Mouse (Mus musculus): ENCODE measurements around the gene Syndig1l. TPM values are rescaled to one million over a fixed set of nuclear protein-coding genes. Genes with fewer than 3 reads are reported as not detected.

Syndig1l gene
- polyA plus RNA-seq, 1 experiment from 2014 or later: 0.07 TPM

DNA sequence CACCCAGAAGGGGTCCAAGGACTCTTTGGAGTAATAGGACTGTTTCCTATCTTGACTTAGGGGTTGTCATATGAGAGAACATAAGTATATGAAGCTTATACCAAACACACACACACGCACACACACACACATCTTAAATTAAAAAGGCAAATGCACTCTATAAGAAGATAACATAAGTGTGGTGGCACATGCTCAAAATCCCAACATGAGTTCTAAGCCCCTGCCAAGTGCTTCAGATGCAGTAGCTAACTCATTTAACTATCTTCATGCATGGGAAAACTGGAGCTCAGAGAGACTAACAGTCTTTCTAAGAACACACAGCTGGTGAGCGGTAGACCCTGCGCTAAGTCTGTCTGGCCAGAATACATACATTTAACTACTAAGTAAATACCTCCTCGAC lies 11.1 kb downstream of the Syndig1l start:
- H3K9me3 ChIP-seq (ENCODE audit: control insufficient read depth, low read length): no peaks in the 10 kb centered on the region
- DNase-seq (ENCODE audit: low spot score): no peak
- H3K4me2 ChIP-seq (ENCODE audit: low read depth, low read length): no peak overlapping the region
- 93% methylated on average over 4 of the region's 4 CpGs for WGBS
- no peaks in the 10 kb centered on the region for H3K27me3 ChIP-seq (replicated peaks; ENCODE audit: control insufficient read depth, insufficient read depth, low read length)
- no peak overlapping the region for H3K4me3 ChIP-seq (ENCODE audit: low read depth, low read length)
- H3K36me3 ChIP-seq (ENCODE audit: control insufficient read depth, insufficient read depth, low read length): no peaks in the 10 kb centered on the region
- no peaks in the 10 kb centered on the region for H3K4me1 ChIP-seq (ENCODE audit: control insufficient read depth, insufficient read depth, low read length)
- H3K27ac ChIP-seq (replicated peaks; ENCODE audit: low read depth, low read length): no peak overlapping the region
- no peak overlapping the region for H3K9ac ChIP-seq (ENCODE audit: low read depth, low read length)
- no peak for ATAC-seq (ENCODE audit: low read depth)

DNA sequence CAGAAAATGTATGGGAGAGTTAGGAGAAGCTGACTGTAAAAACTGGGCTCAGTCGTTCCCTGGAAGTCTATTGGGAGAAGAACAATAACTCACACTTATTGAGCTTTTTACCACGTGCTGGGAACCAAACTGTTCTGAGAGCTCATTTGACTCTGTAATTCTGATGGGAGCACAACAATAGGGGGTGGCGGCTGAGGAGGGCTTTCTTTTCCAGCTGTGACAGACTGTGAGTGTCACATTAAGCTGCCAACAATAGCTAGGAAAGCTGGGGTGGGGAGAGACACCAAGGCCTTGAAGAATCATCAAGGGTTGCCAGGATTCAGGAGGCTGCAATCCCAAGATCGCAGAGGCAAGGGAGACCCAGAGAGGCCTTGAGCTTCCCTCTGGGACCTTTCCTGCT lies 12.5 kb downstream of the Syndig1l start:
- Histone ChIP-seq H3K9me3 (ENCODE audit: control insufficient read depth, low read length) (no peaks in the 10 kb centered on the region), H3K27me3 (replicated peaks; ENCODE audit: control insufficient read depth, insufficient read depth, low read length) (no peaks in the 10 kb centered on the region), H3K4me2 (ENCODE audit: low read depth, low read length) (no peak overlapping the region), H3K9ac (ENCODE audit: low read depth, low read length) (no peak overlapping the region), H3K27ac (replicated peaks; ENCODE audit: low read depth, low read length) (no peak overlapping the region), H3K36me3 (ENCODE audit: control insufficient read depth, insufficient read depth, low read length) (no peaks in the 10 kb centered on the region), H3K4me1 (ENCODE audit: control insufficient read depth, insufficient read depth, low read length) (no peaks in the 10 kb centered on the region), H3K4me3 (ENCODE audit: low read depth, low read length) (no peak overlapping the region)
- ATAC-seq (ENCODE audit: low read depth) (no peak), DNase-seq (ENCODE audit: low spot score) (no peak)
- WGBS: 43% methylated on average over 4 of the region's 4 CpGs

DNA sequence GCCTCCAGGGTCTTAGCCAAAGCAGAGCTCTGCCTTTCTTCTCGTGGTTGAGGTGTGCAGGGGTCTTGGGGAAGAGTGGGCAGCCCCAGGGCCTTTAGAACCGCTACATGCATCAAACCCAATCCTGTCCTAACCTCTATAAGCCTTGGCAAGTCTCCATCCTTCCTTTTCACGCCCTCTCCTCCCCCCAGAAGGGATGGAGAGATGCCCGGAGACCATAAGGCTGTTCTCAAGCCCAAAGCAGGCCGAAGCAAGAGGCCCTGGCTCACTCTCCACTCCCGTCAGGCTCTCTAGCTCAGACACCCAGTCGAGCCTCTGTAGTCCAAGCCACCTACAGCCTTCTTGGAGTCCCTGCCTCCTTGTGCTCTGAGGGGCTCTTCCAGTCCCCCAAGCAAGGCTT lies 14.1 kb downstream of the Syndig1l start:
- Histone ChIP-seq H3K27me3 (replicated peaks; ENCODE audit: control insufficient read depth, insufficient read depth, low read length) (no peaks in the 10 kb centered on the region), H3K36me3 (ENCODE audit: control insufficient read depth, insufficient read depth, low read length) (no peaks in the 10 kb centered on the region), H3K4me1 (ENCODE audit: control insufficient read depth, insufficient read depth, low read length) (no peaks in the 10 kb centered on the region), H3K27ac (replicated peaks; ENCODE audit: low read depth, low read length) (no peak overlapping the region), H3K9me3 (ENCODE audit: control insufficient read depth, low read length) (no peaks in the 10 kb centered on the region), H3K4me3 (ENCODE audit: low read depth, low read length) (no peak overlapping the region), H3K9ac (ENCODE audit: low read depth, low read length) (no peak overlapping the region), H3K4me2 (ENCODE audit: low read depth, low read length) (no peak overlapping the region)
- 57% methylated on average over 7 of the region's 7 CpGs for WGBS
- DNase-seq (ENCODE audit: low spot score) (no peak), ATAC-seq (ENCODE audit: low read depth) (no peak)

DNA sequence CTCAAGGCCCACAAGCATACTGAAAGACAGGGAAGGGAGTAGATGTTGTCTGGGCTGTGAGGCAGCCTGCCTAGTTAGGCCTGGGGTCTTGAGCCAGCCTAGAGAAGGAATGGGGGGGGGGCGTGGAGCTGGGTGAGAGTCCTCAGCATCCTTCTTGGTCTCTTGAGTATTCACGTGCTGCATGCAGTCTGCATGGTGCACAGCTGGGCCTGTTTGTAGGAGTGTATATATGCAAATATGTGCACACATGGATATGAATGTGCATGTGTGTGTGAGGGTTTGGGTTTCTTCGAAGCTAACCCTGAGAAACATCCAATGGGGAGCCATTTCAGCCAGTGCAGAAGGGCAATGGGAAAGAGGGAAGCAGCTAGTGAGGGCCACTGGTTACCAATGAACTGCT lies 22.6 kb downstream of the Syndig1l start:
- Histone ChIP-seq H3K27ac (replicated peaks; ENCODE audit: low read depth, low read length) (no peak overlapping the region), H3K4me1 (ENCODE audit: control insufficient read depth, insufficient read depth, low read length) (no peaks in the 10 kb centered on the region), H3K27me3 (replicated peaks; ENCODE audit: control insufficient read depth, insufficient read depth, low read length) (no peaks in the 10 kb centered on the region), H3K9me3 (ENCODE audit: control insufficient read depth, low read length) (no peaks in the 10 kb centered on the region), H3K36me3 (ENCODE audit: control insufficient read depth, insufficient read depth, low read length) (no peaks in the 10 kb centered on the region), H3K4me2 (ENCODE audit: low read depth, low read length) (no peak overlapping the region), H3K4me3 (ENCODE audit: low read depth, low read length) (no peak overlapping the region), H3K9ac (ENCODE audit: low read depth, low read length) (no peak overlapping the region)
- WGBS: 70% methylated on average over 3 of the region's 3 CpGs
- no peak for ATAC-seq (ENCODE audit: low read depth)
- DNase-seq (ENCODE audit: low spot score): no peak

DNA sequence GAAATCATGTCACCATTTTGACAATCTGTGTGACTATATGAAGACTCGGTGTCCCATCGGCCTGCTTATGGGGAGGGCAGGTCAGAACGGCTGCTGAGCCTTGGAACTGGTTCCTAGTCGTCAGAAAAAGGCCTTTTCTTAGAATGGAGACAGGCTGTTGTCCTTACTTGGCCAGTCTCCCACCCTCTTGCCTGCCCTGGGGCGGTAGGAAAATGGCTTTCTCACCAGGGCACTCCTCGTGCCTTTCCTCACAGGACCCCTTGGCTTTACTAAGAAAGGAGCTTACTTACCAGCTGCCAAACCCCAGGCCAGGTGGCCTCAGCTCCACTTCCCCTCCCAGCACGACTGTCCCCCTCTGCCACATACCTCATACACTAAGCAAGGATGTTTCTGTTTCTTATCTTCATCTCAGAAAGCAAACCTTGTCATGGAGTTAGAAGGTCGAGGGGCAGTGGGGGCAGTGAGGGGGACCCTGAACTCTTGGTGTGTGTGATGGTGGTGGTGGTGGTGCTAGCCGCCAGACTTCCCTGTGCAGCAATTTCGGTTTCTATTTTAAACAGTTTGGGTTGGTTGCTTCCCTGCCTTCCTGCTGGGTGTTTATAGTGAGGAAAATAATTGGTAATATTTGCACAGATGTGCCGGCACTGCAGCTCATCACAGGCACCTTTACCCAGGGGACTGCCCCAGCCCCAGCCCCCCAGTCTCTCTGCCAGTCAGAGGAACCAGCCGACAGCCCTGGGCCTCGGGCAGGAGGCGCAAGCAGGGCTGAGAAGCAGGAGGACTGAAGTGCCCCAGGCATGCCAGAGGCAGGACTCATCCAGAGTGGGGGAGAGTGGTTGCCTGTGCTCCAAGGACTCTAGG lies 23.7 kb downstream of the Syndig1l start:
- no peak overlapping the region for H3K27ac ChIP-seq (replicated peaks; ENCODE audit: low read depth, low read length)
- no peak overlapping the region for H3K9ac ChIP-seq (ENCODE audit: low read depth, low read length)
- WGBS: 26% methylated on average over 14 of the region's 14 CpGs
- DNase-seq (ENCODE audit: low spot score): no peak
- H3K9me3 ChIP-seq (ENCODE audit: control insufficient read depth, low read length): no peaks in the 10 kb centered on the region
- no peaks in the 10 kb centered on the region for H3K36me3 ChIP-seq (ENCODE audit: control insufficient read depth, insufficient read depth, low read length)
- H3K4me1 ChIP-seq (ENCODE audit: control insufficient read depth, insufficient read depth, low read length): no peaks in the 10 kb centered on the region
- H3K4me3 ChIP-seq (ENCODE audit: low read depth, low read length): no peak overlapping the region
- ATAC-seq (ENCODE audit: low read depth): no peak
- H3K4me2 ChIP-seq (ENCODE audit: low read depth, low read length): no peak overlapping the region
- no peaks in the 10 kb centered on the region for H3K27me3 ChIP-seq (replicated peaks; ENCODE audit: control insufficient read depth, insufficient read depth, low read length)

DNA sequence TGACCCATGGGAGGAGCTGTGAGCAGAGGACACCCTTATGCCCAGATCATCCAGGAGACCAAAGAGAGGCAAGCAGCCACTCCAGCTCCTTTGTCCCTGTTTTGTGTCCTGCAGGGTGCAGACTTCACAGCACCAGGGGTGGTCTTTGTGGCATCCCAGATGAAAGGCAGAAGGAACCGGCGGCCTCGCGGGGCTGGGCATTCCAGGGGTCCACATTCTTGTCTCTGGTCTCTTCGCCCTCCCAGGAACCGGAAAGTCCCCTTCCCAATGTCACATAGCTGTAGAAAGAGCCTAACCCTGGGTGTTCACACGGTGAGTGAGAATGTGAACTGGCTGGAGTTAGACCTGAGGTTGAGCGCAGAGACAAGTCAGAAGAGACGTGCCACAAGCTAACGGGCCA lies 27.0 kb downstream of the Syndig1l start:
- no peak for DNase-seq (ENCODE audit: low spot score)
- no peaks in the 10 kb centered on the region for H3K4me1 ChIP-seq (ENCODE audit: control insufficient read depth, insufficient read depth, low read length)
- no peak for ATAC-seq (ENCODE audit: low read depth)

DNA sequence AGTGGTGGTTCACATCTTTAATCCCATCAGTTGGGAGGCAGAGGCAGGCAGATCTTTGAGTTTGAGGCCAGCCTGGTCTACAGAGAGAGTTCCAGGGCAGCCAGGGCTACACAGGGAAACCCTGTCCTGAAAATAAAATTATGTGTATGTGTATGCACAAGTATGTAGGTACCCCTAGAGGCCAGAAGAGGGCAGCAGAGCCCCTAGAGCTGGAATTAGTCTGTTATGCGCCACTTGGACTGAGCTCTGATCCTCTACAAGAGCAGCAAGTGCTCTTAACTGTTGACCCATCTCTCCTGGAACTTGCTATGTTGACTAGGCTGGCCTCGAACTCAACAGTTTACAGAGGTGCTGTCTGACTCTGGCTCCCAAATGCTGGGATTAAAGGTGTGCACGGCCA lies 28.1 kb downstream of the Syndig1l start:
- ATAC-seq (ENCODE audit: low read depth) (no peak), DNase-seq (ENCODE audit: low spot score) (no peak)
- H3K9me3 ChIP-seq (ENCODE audit: control insufficient read depth, low read length): no peaks in the 10 kb centered on the region
- no peaks in the 10 kb centered on the region for H3K36me3 ChIP-seq (ENCODE audit: control insufficient read depth, insufficient read depth, low read length)
- no peak overlapping the region for H3K4me3 ChIP-seq (ENCODE audit: low read depth, low read length)
- no peaks in the 10 kb centered on the region for H3K4me1 ChIP-seq (ENCODE audit: control insufficient read depth, insufficient read depth, low read length)
- H3K9ac ChIP-seq (ENCODE audit: low read depth, low read length): no peak overlapping the region
- no peaks in the 10 kb centered on the region for H3K27me3 ChIP-seq (replicated peaks; ENCODE audit: control insufficient read depth, insufficient read depth, low read length)
- WGBS: 98% methylated on average over 3 of the region's 3 CpGs
- no peak overlapping the region for H3K4me2 ChIP-seq (ENCODE audit: low read depth, low read length)
- H3K27ac ChIP-seq (replicated peaks; ENCODE audit: low read depth, low read length): no peak overlapping the region

More for the DNA sequence above, 27.0 kb downstream of the Syndig1l start:
- H3K4me3 ChIP-seq (ENCODE audit: low read depth, low read length): no peak overlapping the region
- H3K27me3 ChIP-seq (replicated peaks; ENCODE audit: control insufficient read depth, insufficient read depth, low read length): no peaks in the 10 kb centered on the region
- no peak overlapping the region for H3K4me2 ChIP-seq (ENCODE audit: low read depth, low read length)
- no peak overlapping the region for H3K27ac ChIP-seq (replicated peaks; ENCODE audit: low read depth, low read length)
- WGBS: 28% methylated on average over 10 of the region's 10 CpGs
- no peaks in the 10 kb centered on the region for H3K9me3 ChIP-seq (ENCODE audit: control insufficient read depth, low read length)
- H3K36me3 ChIP-seq (ENCODE audit: control insufficient read depth, insufficient read depth, low read length): no peaks in the 10 kb centered on the region
- H3K9ac ChIP-seq (ENCODE audit: low read depth, low read length): no peak overlapping the region

DNA sequence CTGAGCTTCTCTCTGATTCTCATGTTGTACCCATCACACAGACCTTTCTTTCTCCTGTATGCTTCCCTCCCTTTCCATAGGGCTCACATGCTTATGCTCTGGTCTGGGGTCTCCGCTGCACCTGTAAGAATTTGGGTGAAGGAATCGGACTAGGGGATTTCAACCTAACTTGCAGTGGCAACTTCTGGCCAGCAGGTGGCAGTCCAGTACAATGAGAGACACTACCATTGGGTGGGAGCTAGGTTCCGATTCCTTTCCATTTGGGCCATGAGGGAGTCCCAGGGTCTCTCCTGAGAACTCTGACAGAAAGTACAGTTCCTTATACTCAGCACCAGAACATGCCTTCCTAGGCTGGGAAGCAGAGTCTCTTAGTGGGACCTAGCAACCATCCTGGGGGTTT lies 44.7 kb downstream of the Syndig1l start:
- Histone ChIP-seq H3K27me3 (replicated peaks; ENCODE audit: control insufficient read depth, insufficient read depth, low read length) (no peaks in the 10 kb centered on the region), H3K36me3 (ENCODE audit: control insufficient read depth, insufficient read depth, low read length) (no peaks in the 10 kb centered on the region), H3K9me3 (ENCODE audit: control insufficient read depth, low read length) (no peaks in the 10 kb centered on the region), H3K4me1 (ENCODE audit: control insufficient read depth, insufficient read depth, low read length) (no peaks in the 10 kb centered on the region), H3K27ac (replicated peaks; ENCODE audit: low read depth, low read length) (no peak overlapping the region), H3K9ac (ENCODE audit: low read depth, low read length) (no peak overlapping the region), H3K4me2 (ENCODE audit: low read depth, low read length) (no peak overlapping the region), H3K4me3 (ENCODE audit: low read depth, low read length) (no peak overlapping the region)
- ATAC-seq (ENCODE audit: low read depth) (no peak), DNase-seq (ENCODE audit: low spot score) (peak; percentile 38)
- WGBS: 18% methylated on average over 3 of the region's 3 CpGs

DNA sequence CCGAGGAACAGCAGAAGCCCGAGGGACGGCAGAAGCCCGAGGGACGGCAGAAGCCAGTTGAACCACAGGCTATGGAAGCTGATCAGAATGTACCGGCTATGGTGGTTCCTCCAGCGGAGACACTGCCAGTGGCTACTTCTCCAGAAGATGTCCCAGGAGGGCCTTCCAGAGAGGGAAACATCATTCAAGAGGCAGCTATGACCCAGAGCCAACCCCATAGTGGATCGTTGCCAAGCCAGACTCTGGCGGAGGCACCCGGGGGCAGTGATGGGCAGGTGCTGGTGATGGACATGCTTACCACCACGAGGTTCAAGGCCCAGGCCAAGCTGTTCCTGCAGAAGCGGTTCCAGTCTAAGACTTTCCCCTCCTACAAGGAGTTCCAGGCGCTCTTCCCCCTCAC lies 48.4 kb downstream of the Syndig1l start:
- H3K9ac ChIP-seq (ENCODE audit: low read depth, low read length): no peak overlapping the region
- no peaks in the 10 kb centered on the region for H3K9me3 ChIP-seq (ENCODE audit: control insufficient read depth, low read length)
- H3K4me3 ChIP-seq (ENCODE audit: low read depth, low read length): no peak overlapping the region
- no peak overlapping the region for H3K4me2 ChIP-seq (ENCODE audit: low read depth, low read length)
- no peaks in the 10 kb centered on the region for H3K4me1 ChIP-seq (ENCODE audit: control insufficient read depth, insufficient read depth, low read length)
- DNase-seq (ENCODE audit: low spot score) (no peak), ATAC-seq (ENCODE audit: low read depth) (no peak)
- no peak overlapping the region for H3K27ac ChIP-seq (replicated peaks; ENCODE audit: low read depth, low read length)
- H3K27me3 ChIP-seq (replicated peaks; ENCODE audit: control insufficient read depth, insufficient read depth, low read length): 0 out of 2 replicates have a peak, but pooled peaks cover 1% of the 10 kb centered on the region
- WGBS: 83% methylated on average over 13 of the region's 13 CpGs
- no peaks in the 10 kb centered on the region for H3K36me3 ChIP-seq (ENCODE audit: control insufficient read depth, insufficient read depth, low read length)

All from embryonic facial prominence, embryonic 14.5 days (tissue).